Mouse (Mus musculus): ENCODE results near the gene Ssr1.

DNA sequence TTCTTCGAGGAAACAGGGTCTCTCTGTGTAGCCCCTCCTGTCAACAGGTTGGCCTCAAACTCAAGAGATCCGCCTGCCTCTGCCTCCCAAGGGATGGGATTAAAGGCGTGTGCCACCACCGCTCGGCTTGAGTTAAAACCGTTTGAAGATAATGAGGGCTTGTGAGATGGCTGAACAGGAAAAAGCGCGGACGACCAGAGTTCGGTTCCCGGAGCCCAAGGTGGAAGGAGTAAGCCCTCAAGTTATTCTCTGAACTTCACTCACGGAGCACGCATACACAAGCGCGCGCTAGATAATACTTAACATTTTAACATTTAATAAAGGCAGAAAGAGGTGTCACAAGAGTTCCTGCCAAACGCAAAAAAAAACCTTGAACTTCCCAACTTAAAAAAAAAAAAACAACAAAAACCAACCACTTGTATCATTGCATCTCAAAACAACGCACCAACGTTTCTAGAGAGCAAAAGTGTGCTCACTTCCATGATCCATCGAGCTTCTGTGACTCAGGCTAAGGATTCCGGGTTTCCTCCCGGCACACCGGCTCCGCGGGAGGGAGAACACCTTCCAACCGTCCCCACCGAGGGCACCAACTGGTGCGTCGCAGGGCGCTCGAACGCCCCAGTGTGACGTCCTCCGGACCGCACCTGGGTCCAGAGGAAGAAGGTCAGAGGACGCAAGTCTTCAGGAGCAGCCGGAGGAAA lies 42.5 kb upstream of the Ssr1 start, which contains the start of gene Riok1:
- TF ChIP-seq CTCF (IDR thresholded peaks at IDR 0.05; ENCODE audit: low read depth, low read length) (no peak), POLR2A (IDR thresholded peaks at IDR 0.05; ENCODE audit: extremely low read depth, insufficient read depth, low read length) (no peak)

All from liver, adult 2 months (tissue).